Mouse (Mus musculus) thymus, adult 18-20 months (tissue): ENCODE results near the gene Slc35b4.

Experiments used
- DNase-seq, 2 experiments: peaks; one replicate each; pipeline ENCODE4 v3.0.0; 2022; ENCODE audit warnings: mixed read lengths in 2 of 2

Gene Slc35b4

DNA sequence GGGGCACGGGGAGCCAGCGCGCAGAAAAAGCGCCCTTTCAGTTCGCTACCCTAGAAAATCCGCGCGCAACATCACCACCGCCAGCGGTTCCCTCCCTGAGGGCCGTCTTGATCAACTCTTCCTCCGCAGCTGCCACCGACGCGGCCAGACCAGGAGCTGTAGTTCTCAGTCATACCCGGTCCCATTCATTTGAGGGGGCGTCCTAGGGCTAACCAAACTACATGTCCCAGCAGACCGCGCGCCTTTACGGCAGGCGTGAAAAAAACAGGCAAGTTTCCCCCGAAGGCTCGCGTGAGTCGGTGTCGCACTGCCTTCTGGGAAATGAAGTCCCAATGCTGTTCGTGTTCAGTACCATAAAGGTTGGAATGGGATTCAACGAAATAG is at the start of gene Slc35b4:
TSS of gene Slc35b4 (minus strand) at position 248 of the 384 bp plus-strand sequence.
- peak; percentile 92 to 97 for DNase-seq

DNA sequence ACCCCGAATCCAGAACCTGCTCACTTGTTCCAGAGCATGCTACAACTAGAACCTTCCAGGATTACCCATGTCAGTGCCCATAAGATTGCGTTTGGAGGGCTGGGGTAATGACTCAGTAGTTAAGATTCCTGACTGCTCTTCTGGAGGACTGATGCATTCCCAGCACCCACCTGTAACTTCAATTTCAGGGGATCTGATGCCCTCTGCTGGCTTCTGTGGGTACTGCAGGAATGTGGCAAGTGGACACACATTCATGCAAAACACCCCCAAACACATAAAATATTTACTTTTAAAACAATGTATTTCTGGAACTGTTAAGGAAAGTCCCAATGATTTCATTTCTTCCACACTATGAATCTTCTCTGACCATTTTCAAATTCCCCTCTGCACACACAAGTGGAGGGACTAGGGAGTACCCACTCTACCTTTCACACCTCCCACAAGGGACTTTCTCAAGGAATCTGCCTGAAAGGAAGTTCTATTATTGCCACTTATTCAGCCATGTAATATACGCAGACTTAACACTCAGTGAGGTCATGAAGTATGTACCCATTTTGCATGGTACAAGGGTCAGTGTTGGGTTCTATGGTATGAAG is 48.2 kb upstream of the Slc35b4 start:
- DNase-seq = no peak

DNA sequence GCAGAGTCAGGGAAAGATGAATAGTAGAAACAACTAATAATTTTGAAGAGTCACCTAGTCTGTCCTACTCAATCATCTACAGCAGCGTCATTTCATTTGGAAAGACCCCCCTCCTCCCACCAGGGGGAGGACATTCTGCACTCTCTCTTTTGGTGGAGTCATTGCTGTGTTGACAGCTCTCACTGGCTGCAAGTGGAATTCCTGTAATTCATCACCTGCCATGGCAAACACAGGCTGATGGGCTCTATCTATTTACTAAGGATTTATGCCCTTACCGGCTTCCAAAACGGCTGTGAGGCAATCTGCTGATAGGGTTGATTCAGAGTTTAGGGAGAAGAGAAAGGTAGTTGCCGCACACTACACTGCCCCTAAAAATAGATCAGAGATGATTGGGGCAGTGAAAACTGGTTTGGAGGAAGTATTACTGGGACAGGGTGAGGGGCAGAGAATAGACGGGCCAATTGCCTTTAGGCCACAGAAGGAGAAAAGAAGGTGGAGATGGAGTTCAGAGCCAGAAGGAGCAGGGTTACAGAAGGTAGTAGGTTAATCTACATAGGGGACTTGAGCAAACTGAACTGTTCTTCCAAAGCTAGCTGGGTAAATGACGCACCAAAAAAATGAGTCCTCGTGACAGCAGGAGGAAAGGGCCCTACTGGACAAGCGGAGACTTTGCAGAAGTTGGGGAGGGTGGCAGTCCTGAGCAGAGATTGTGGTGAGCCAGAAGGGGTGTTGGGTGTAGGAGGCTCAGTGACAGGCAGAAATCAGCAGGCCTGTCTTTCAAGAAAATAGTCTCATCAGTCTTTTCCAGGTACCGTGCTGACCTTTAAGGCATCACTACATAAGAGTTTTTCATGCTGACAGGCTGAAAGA is 39.8 kb upstream of the Slc35b4 start:
- no peak for DNase-seq

DNA sequence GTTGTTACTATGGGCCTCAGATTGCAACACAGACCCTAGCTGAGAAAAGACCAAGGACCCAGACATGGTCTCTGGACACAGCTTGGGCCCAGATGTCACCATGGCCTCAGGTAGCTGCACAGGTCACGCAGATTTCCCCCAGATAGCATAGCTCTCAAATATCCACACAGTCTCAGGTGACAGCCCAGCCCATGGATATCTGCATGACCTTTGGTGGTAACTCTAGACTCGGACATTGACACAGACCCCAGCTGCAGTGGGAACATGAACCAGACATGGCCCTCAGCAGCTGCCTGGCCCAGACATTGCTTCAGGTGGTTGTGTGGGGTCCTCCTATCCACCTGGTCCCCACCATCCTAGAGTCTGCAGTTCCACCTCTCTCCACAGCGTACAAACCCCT is 28.8 kb upstream of the Slc35b4 start:
- no peak for DNase-seq

DNA sequence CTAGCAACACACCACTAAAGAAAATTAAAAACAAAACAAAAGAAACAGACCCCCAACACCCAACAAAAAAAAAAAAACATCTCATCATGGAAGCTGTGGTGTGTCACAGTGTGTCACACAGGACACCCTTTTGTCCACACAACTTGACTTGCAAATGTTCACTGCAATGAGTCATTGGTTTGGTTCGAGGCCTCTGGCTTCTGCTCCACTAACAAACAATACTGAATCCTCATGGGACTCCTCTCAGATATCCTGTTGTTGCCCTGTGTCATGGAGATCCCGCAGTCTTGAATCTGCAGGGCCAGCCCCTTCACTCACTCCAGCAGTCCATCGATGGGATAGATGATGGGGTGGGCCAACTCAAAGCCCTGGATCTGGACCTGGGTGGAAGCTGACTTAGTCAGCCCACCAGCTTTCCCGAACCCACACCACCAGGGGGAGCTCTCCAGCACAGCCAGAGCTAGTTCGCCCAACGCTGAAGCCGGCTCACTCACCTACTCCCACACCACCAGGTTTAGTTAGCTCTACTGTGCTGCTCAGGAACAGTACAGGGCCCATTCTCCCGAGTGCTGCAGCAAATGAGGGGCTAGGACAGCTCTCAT is 28.2 kb upstream of the Slc35b4 start:
- no peak for DNase-seq

DNA sequence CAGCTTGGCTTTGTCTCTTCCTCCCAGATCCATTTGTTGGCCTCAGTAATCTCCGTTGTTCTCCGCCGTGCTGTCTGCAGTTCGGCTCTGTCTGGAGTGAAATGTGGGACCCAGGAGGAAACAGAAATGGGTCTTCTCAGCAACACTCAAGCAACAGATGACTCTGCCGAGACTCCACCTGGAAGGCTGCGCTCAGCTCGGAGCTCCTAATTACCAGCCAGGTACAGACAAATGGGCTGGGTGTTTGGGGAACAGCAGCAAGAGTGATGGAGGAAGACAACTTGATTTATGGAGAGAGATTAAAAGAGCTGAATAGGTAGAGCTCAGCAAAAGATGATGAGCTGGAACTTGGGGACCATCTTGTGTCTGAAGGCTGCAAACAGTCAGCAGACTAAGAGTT is 26.6 kb upstream of the Slc35b4 start:
- no peak for DNase-seq

DNA sequence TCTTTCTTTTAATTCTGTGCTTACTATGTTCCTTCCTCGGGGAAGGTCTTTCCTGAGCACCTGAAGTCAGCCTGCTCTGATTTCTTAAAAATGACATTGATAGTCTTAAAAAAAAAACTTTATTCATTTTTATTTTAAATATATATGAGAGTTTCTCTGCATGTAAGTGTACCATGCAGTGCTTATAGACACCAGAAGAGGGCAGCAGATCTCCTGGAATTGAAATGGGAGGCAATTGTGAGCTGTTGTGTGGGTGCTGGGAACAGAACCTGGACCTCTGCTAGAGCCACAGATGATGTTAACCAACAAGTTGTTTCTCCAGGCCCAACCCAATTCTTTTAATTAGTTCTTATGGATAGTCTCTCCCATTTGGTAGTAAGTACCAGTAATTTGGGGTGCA is 18.1 kb upstream of the Slc35b4 start:
- no peak for DNase-seq

DNA sequence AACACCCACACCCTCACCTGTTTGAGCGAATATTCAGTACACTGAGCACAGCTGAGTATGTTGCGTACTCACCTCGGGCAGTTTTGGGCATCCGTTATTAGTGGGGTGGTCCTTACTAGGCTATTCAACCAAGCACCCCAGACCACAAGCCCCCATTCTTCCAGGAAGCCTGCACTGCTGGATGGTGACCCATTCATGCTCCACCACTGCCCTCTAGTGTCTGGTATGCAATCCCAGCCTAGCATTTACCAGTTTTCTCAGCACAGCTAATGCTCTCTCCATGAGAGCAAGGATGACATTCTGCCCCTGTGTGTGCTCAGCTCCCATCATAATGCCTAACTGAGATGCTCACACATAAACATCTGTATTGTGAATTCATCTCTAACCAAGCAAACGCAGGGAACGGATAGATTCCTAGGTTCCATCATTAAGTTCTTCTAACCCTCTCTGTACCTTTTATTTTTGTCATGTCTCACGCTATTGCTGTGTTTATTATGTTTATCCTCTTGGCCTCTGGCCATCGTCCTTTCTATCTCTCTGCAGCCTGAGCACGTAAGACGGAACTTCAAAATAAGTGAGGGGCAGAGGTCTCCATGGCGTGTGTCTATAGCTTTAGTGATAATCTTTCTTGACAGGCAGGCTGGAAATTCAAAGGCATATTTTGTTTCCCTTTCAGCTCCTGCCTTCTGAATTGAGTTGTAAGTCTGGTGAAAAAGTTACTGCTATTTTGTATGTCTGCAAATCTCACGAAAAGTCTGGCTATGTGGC is 17.0 kb upstream of the Slc35b4 start:
- peak; percentile 46 to 52 for DNase-seq

DNA sequence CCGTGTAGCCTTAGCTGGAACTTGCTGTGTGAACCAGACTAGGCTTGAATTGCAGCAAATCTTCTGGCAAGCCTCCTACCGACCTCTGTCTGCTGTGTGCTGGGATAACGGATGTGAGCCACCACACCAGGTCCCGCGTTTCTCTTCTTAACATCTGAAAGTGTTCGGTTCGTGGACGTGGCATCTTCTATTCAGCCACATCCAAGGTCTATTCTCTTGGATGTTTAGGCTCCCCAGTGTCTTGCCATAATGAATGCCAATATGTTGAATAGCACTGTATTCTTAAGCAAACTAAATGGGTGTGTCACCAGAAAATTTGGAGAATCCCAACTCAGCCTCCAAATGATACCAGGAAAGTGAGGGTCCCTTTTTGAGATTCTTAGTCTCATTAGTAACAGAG is 14.5 kb upstream of the Slc35b4 start:
- no peak for DNase-seq

DNA sequence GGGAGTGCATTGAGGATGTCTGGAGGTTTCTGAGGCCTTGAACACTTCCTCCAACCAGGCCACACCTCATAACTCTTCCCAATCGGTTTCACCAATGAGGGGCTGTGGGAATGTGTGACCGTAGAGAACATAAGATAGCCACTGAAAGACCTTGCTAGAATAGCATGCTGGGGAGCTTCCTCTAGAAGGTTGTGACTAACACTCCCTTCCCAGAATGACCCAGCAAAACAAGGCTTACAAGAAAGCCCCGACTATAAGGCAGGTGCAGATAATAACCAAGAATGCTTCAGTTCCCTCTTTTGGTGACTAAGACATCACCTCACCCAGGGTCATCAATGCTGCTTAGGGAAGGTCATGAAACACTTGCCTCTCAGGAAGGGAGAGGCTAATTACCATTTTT is 12.6 kb upstream of the Slc35b4 start:
- DNase-seq = no peak

DNA sequence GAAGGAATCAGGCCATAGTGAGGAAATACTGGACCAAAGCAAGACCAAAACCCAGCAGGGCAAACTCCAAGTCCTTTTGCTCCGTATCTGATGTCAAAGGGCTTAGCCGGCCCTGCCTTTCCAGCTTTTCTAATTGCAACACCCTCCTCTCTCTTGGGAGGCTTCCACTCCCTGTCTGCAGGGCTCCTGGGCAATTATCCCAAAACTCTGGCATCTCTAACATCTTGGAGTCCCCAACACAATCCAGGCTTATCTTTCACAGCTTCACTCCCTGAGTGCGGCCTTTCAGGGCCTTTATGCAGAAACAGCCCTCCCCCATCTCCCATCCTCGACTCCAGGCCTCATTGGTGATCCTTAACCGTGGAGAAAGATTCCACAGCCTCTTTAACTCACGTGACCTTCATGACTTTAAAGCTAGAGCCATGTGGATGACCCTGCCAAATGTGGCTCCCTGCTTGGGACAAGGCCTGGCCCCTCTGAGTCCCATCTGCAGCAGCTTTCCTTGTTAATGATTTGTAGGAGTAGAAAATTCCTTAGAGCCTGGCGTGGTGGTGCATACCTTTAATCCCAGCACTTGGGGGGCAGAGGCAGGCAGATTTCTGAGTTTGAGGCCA is 11.2 kb upstream of the Slc35b4 start:
- no peak for DNase-seq

DNA sequence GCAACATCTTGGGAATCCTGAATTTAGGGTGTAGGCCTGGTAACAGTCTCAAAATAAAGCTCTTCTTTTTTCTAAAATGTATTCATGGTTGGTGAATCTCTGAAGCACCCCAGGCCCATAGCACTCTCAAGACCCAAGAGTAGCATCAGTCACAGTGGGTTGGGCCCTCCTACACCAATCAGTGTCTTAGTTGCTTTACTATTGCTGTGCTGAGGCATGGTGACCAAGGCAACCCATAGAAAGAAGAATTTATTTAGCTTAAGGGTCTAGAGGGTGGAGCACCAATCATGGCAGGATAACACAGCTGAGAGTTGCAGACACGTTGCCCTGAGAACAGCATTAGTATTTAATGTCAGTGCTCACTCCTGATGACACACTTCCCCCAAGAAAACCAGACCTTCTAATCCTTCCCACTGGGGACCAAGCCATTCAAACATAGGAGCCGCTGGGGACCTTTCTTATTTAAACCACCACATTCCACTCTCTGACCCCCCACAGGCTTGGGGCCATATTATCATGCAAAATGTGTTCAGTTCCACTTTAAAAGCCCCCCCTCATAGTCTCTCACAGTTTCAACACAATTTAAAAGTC is 10.5 kb upstream of the Slc35b4 start:
- DNase-seq = no peak

DNA sequence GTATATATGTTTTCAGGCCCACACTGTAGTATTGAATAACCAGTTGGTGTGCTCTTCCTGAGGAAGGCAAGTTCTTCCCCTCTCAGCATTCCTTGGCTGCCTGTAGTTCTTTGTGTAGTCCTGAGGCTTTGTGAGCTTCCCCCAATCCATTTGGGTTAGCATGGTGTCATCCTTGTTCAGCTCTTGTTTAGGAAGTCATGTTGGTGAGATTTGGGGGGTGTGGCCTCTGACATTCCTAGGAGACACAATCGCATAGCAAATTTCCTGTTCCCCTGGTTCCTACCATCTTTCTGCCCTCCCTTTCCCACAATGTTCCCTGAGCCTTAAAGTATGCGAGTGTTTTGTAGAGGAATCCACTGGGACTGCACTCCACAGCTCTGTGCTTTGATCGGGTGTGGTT is 6.4 kb upstream of the Slc35b4 start:
- DNase-seq = no peak

DNA sequence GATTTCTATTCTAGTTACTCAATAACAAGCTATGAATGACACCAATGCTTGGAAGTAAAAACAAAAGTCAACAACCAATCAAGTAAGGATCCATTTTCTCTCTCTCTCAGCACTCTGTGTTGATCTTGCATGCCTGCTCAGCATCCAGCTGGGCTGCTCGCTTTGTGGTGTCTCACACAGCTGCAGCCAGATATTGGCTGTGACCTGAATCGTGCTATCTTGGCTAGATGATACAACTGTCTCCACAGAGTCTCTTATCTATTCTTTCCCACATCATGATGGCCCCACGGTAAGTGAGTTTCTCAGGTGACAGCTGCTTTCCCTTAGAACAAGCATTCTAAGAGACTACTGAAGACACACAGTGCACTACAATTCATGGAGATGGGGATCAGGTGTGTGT is 5.0 kb upstream of the Slc35b4 start:
- peak in 1 of 2 experiments; percentile 60 for DNase-seq

DNA sequence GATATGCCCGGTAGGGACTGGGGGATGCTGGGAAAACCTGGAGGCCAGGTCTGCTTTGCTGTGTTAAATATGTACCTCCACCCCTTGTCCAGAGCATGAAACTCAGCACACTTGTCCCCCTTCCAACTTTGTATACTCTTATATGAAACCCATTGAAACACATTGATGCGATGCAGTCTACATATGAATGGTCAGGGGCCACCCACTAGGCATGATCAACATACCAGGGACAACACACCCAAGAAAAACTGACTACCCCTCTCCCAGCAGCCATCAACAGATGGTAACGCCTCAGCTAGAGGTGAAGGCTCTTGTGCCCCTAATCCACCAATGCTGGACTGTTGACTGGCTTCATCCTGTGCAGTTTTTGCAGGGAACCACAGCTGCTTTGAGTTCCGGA is 3.0 kb upstream of the Slc35b4 start:
- no peak for DNase-seq

DNA sequence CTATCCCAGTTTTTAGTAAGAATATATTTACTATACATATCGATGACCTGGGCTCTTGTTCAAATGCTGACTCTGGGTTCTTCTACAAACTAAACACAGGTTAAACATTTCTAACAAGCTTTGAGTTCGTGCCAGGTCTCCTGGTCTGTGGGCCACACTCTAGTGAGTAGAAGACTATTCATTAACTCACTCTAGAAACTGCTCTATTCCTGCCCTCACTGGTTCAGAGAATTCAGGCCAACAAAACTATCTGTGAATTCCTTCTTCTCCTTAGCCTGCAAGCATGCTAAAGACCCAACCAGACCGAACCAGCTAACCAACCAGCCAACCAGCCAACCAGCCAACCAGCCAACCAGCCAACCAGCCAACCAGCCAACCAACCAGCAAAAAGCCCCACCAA is 2.1 kb upstream of the Slc35b4 start:
- no peak for DNase-seq

DNA sequence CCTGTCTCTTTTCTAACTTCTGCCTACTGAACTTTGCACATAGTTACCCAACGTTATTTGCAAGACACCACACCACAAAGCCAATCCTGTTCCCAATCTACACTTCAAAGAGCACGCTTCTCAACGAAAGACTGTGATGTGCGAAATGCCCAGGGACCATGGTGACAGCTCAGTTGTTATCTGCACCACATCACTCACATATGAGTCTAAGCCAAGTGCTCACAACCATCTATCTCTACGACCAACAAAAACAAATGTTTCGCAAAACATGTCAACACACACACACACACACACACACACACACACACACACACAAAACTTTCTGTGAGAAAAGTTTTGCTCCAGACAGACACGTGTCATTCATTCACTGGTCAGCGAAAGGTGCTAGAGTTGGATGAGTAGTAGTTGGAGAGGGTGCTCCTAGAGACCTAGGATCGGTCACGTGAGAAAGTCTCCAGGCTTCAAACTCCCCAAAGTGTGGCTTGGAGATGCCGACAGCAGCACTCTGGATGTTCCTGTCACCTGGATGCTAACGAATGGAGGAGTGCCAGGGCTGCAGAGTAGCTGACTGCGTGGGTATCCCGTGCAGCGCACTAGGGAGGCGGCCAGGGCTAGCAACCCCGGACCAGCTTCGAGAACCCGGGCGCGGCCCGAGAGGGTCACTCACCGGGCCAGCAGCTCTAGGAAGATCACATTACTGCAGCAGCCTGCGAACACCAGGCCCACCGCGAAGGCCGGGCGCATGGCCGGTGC is 624 bp downstream of the Slc35b4 start:
- DNase-seq = no peak

DNA sequence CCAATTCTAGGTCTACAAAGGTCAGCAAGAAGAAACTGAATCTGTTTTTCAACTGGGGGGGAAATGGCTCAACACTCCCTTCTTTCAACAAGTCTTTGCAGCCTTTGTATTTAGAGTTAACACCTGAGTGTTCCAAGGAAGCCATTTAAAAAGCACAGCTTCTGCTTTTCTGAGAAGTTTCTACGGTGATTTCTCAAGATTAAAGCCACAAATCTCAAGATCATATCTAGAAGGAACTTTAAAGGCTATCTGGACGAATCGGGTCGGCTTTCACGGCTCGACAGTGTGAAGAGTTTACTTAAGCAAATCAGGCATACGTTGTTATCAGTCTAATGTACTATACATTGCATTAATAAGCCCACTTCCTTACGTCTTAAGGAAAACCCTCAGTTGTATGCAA is 2.2 kb downstream of the Slc35b4 start:
- no peak for DNase-seq

DNA sequence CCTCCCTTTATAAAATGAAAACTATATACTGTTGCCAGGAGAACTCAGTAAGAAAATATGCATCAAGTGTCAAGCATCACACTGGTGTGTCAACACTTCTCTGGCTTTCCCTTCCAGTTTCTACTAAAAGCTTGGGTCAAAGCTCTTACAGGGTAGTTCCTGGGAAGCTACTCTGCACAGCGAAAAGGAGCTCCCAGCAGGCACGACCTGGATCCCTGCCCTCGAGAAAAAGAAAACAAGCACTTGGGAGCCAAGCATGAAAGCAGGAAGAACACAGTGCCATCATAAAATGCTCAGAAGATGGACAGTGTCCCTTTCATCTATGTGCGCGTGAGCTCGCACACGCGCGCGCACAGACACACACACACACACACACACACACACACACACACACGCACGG is 3.7 kb downstream of the Slc35b4 start:
- no peak for DNase-seq

DNA sequence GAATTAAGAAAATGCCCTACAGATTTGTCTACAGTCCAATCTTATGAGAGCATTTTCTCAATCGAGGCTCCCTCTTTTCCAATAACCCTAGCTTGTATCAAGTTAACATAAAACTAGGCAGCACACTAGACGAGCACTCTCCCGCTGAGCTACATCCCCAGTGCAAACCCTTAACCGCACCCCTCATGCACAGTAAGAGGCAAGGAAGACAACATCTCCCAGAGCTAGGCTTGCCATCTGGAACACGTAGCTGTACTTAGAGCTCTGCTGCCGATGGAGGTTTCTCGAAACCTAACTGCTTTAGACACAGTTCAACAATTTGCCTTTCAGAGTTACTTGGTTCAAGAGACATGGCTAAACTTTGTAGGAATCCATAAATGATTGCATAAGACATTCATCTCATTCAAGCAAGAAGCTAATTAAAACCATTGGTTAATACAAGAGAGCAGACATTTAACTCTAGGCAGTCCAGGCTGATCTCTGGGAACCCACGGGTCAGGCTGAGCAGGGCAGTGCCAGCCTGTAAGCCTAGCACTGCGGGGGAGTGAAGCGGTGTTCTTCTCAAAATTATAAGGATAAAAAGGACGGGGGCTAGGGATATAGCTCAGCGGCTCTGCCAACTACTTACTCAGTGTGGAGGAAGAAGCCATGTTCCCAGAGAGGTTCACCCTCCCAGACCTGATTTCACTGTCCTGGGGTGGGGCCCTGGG is 5.0 kb downstream of the Slc35b4 start:
- DNase-seq = no peak

DNA sequence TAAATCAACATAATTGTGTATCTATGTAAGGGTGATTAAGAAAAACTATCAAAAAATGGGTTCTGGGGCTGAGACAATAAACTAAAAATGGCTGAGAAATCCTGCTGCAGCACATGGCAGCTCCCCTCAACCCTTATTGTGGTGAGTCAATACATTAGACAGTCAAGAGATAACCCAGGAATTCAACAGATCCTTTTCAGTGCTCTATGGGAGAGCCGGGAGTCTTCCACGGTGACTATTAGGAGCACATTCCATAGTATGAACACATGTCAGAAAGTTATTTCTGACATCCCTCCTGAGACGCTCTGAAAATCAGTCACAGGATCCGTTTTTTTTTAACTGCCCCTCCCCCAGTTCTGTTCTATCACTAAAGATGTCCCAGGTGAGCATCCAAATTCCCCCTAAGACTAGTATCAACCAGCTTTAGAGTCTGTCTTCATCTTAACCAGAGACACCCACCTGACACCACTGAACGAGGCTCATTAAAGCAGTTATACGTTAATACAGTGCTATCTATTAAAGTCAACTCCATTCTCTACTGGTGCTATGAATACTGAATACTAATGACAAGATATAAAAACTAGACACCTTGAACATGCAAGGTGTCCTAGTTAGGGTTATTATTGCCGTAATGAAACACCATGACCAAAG is 5.9 kb downstream of the Slc35b4 start:
- DNase-seq = no peak
